Mouse (Mus musculus) kidney, embryonic 15.5 days (tissue): ENCODE data around the gene Gm10663. TPM values are rescaled to one million over a fixed set of nuclear protein-coding genes. Genes with fewer than 3 reads are reported as not detected.

Source experiments
- microRNA-seq: library from miRNA; unstranded; fragments of <30 nt; microRNA quantifications from one replicate; pipeline ENCODE4, GENCODE M21; 2016
- polyA plus RNA-seq: library from polyadenylated mRNA; unstranded; fragments of >200 nt; fragmentation: Nextera tagmentation; extraction: Ambion mirVana; gene quantifications from 2 replicates; pipeline ENCODE4 v1.2.1, GENCODE M21; 2015

Gm10663 gene
- polyA plus RNA-seq, 1 experiment from 2014 or later, result not detected

Small RNA genes within 50 kb of the gene (microRNA-seq; reads per million reads assigned to microRNA genes)
- gene Gm24333, result not detected

Other genes starting within 250 kb of the Gm10663 start
- gene Klhl2, start 225.0 kb upstream of the Gm10663 start, polyA plus RNA-seq, result 15.3 and 16.1 TPM in 2 replicates
- gene Tmem192, start 127.8 kb upstream of the Gm10663 start, polyA plus RNA-seq, result 26.7 and 28.1 TPM in 2 replicates
- gene Trim75, start 87.2 kb upstream of the Gm10663 start, polyA plus RNA-seq, result not detected in 2 replicates
- gene Trim61, start 56.5 kb upstream of the Gm10663 start, polyA plus RNA-seq, result 0.18 and 0.25 TPM in 2 replicates
- 0.05 TPM in 1 of 2 replicates, not detected in the other for gene Trim60, start 56.4 kb upstream of the Gm10663 start, polyA plus RNA-seq
- gene Apela, start 37.7 kb upstream of the Gm10663 start, polyA plus RNA-seq, result 10.3 and 14.9 TPM in 2 replicates
- gene BC030870, start 54.5 kb downstream of the Gm10663 start, polyA plus RNA-seq, result 0.10 and 2.1 TPM in 2 replicates